Mouse (Mus musculus): Measurements from ENCODE around the gene Tmem211. TPM values are rescaled to one million over a fixed set of nuclear protein-coding genes. Genes with fewer than 3 reads are reported as not detected.

The Tmem211 gene
- polyA plus RNA-seq, 1 experiment from 2014 or later: 0.15 TPM

DNA sequence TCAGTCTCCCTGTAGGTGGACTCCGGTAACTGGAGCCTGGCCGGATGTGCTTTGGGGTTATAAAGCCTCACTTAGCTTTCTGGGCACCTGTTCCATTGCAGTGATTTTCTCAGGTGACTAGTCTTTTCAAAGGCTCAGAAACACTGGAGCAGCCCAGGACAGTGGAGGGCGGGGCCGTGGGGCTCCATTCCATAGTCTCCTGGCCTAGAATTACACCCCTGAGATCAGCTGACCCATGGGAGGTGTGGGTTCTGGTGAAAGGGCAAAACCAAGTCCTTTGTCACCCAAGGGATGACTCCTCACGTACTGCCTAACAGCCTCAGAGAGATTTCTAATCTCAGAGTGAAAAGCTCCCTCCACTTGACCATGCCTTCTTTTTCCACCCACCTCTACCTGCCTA is 3.5 kb downstream of the Tmem211 start:
- Histone ChIP-seq H3K27me3 (ENCODE audit: control insufficient read depth, insufficient read depth, low read length) (no peaks in the 10 kb centered on the region), H3K9ac (ENCODE audit: low read depth, low read length) (no peak overlapping the region), H3K9me3 (ENCODE audit: control insufficient read depth, low read length) (no peaks in the 10 kb centered on the region), H3K36me3 (ENCODE audit: control insufficient read depth, insufficient read depth, low read length) (no peaks in the 10 kb centered on the region), H3K4me3 (ENCODE audit: low read length) (no peak overlapping the region), H3K4me2 (replicated peaks; ENCODE audit: low read depth, low read length) (no peak overlapping the region), H3K4me1 (ENCODE audit: control insufficient read depth, insufficient read depth, low read length) (peaks cover 10% of the 10 kb centered on the region; the same call in 1 of the 2 replicates), H3K27ac (ENCODE audit: low read depth, low read length) (no peak overlapping the region)
- no peak for ATAC-seq (ENCODE audit: low FRiP score, low TSS enrichment)
- 68% methylated on average over 5 of the region's 5 CpGs for WGBS

DNA sequence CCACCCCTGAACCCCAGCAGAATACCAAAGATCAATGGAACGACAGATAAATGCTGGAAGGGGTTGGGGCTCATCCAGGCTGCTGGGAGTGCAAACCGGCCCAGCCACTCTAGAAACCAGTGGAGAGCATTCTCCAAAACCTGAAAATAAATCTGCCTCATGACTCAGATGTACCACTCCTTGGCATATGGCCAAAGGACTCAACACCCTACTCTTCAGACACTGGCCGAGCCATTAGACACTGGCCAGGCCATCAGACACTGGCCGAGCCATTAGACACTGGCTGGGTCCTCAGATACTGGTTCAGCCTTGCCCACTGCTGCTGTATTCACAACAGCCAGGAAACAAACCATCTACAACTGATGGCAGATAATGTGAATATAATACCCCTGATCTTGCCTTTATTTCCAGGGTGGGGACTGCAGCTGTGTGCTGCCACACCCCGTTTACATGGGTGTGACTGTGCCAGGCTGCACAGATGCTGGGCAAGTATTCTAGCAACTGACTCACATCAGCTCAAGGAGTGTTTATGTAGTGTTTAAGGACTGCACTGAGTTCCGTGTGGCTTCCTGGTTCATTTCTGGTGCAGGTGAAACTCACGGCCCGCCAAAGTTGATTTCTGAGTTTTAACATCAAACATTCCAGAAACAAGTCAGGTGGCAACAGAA is 22.7 kb downstream of the Tmem211 start:
- Histone ChIP-seq H3K9ac (ENCODE audit: low read depth, low read length) (no peak overlapping the region), H3K4me1 (ENCODE audit: control insufficient read depth, insufficient read depth, low read length) (no peaks in the 10 kb centered on the region), H3K4me2 (replicated peaks; ENCODE audit: low read depth, low read length) (no peak overlapping the region), H3K36me3 (ENCODE audit: control insufficient read depth, insufficient read depth, low read length) (no peaks in the 10 kb centered on the region), H3K27me3 (ENCODE audit: control insufficient read depth, insufficient read depth, low read length) (no peaks in the 10 kb centered on the region), H3K27ac (ENCODE audit: low read depth, low read length) (no peak overlapping the region), H3K4me3 (ENCODE audit: low read length) (no peak overlapping the region), H3K9me3 (ENCODE audit: control insufficient read depth, low read length) (no peaks in the 10 kb centered on the region)
- no peak for ATAC-seq (ENCODE audit: low FRiP score, low TSS enrichment)
- 79% methylated on average over 8 of the region's 8 CpGs for WGBS

DNA sequence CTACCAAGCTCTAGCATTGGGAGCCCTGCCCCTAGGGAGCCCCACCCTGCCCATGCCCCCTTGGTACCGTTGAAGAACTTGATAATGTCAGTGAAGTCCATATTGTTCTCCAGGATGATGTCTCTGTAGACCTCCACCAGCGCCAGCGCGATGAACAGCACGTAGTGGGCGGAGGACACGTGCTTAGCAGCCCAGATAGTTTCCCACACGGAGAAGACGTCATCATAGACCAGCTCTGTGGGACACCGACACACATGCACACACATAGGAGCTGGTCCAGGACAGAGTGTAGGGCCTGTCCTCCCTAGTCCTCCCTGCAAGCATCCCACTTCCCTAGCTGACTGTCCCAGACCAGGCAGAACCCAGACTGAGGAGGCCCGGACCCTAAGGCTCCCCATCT is 24.1 kb downstream of the Tmem211 start:
- Histone ChIP-seq H3K4me1 (ENCODE audit: control insufficient read depth, insufficient read depth, low read length) (no peaks in the 10 kb centered on the region), H3K4me2 (replicated peaks; ENCODE audit: low read depth, low read length) (no peak overlapping the region), H3K9me3 (ENCODE audit: control insufficient read depth, low read length) (no peaks in the 10 kb centered on the region), H3K27me3 (ENCODE audit: control insufficient read depth, insufficient read depth, low read length) (no peaks in the 10 kb centered on the region), H3K4me3 (ENCODE audit: low read length) (no peak overlapping the region), H3K9ac (ENCODE audit: low read depth, low read length) (no peak overlapping the region), H3K36me3 (ENCODE audit: control insufficient read depth, insufficient read depth, low read length) (no peaks in the 10 kb centered on the region), H3K27ac (ENCODE audit: low read depth, low read length) (no peak overlapping the region)
- WGBS: 93% methylated on average over 11 of the region's 11 CpGs
- ATAC-seq (ENCODE audit: low FRiP score, low TSS enrichment): no peak

GRCm38 (mm10) chr5:113265637-113266036 is 38.9 kb downstream of the Tmem211 start:
- no peak for ATAC-seq (ENCODE audit: low FRiP score, low TSS enrichment)
- H3K9me3 ChIP-seq (ENCODE audit: control insufficient read depth, low read length): no peaks in the 10 kb centered on the region
- H3K36me3 ChIP-seq (ENCODE audit: control insufficient read depth, insufficient read depth, low read length): no peaks in the 10 kb centered on the region
- WGBS: 84% methylated on average over 8 of the region's 8 CpGs
- no peaks in the 10 kb centered on the region for H3K27me3 ChIP-seq (ENCODE audit: control insufficient read depth, insufficient read depth, low read length)
- no peak overlapping the region for H3K9ac ChIP-seq (ENCODE audit: low read depth, low read length)
- H3K27ac ChIP-seq (ENCODE audit: low read depth, low read length): no peak overlapping the region
- no peak overlapping the region for H3K4me3 ChIP-seq (ENCODE audit: low read length)
- H3K4me2 ChIP-seq (replicated peaks; ENCODE audit: low read depth, low read length): no peak overlapping the region
- no peaks in the 10 kb centered on the region for H3K4me1 ChIP-seq (ENCODE audit: control insufficient read depth, insufficient read depth, low read length)

- H3K4me3 ChIP-seq (ENCODE audit: low read length): no peak overlapping the region
- no peaks in the 10 kb centered on the region for H3K4me1 ChIP-seq (ENCODE audit: control insufficient read depth, insufficient read depth, low read length)
- H3K36me3 ChIP-seq (ENCODE audit: control insufficient read depth, insufficient read depth, low read length): no peaks in the 10 kb centered on the region
- H3K27ac ChIP-seq (ENCODE audit: low read depth, low read length): no peak overlapping the region
- no peak overlapping the region for H3K4me2 ChIP-seq (replicated peaks; ENCODE audit: low read depth, low read length)
- H3K9ac ChIP-seq (ENCODE audit: low read depth, low read length): no peak overlapping the region
- peak; percentile 35; the same call in 1 of the 2 replicates for ATAC-seq (ENCODE audit: low FRiP score, low TSS enrichment)
- H3K9me3 ChIP-seq (ENCODE audit: control insufficient read depth, low read length): no peaks in the 10 kb centered on the region
- no peaks in the 10 kb centered on the region for H3K27me3 ChIP-seq (ENCODE audit: control insufficient read depth, insufficient read depth, low read length)
Measured at GRCm38 (mm10) chr5:113268246-113268645, 41.5 kb downstream of the Tmem211 start.

DNA sequence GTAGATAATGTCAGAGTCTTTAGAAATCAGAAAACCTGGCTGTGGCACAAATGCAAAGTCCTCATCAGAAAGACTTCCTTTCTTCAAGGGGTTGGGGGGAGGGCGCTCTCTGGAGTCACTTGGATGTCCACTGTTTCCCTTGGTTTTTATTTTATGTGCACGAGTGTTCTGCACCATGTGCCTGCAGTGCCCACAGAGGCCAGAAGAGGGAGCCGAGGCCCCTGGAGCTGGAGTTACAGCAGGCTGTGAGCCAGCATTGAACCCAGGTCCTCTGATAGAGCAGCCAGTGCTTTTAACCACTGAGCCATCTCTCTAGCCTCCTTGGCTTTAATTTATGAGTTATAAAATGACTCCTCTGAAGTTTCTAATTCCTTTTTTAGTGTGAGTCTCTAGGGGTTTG is 43.3 kb downstream of the Tmem211 start:
- H3K4me3 ChIP-seq (ENCODE audit: low read length): no peak overlapping the region
- no peak for ATAC-seq (ENCODE audit: low FRiP score, low TSS enrichment)
- no peak overlapping the region for H3K27ac ChIP-seq (ENCODE audit: low read depth, low read length)
- H3K9me3 ChIP-seq (ENCODE audit: control insufficient read depth, low read length): no peaks in the 10 kb centered on the region
- no peak overlapping the region for H3K9ac ChIP-seq (ENCODE audit: low read depth, low read length)
- H3K27me3 ChIP-seq (ENCODE audit: control insufficient read depth, insufficient read depth, low read length): no peaks in the 10 kb centered on the region
- H3K4me2 ChIP-seq (replicated peaks; ENCODE audit: low read depth, low read length): no peak overlapping the region
- no peaks in the 10 kb centered on the region for H3K36me3 ChIP-seq (ENCODE audit: control insufficient read depth, insufficient read depth, low read length)
- no peaks in the 10 kb centered on the region for H3K4me1 ChIP-seq (ENCODE audit: control insufficient read depth, insufficient read depth, low read length)
- WGBS: 78% methylated on average over 3 of the region's 3 CpGs

DNA sequence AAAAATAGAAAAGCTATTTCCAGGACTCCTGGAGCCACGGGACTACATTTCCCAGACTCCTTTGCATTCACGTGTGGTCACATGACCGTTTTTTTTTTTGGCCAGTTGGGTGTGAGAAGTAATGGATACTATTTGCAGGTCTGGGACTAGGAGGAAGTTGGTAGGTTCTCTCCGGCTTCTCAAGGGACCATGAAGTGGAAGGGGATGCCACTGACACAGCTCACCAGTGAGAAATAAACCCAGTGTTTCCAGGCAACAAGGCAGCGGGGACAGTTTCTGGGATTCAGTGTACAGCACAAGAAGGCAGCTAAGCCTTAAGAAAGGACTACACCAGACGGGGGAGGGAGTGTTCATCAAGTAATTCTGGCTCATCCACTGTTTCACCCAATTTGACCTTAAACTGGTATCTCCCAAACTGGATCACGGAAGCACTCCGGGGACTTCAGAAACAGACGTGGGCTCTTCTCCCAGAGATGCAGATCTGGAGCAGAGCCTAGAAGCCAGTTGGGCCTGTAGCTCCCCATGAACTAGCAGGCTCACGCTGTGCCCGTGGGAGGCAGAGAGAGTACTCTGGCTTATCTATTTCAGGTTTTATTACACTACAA is 44.6 kb downstream of the Tmem211 start:
- no peak overlapping the region for H3K27ac ChIP-seq (ENCODE audit: low read depth, low read length)
- 69% methylated on average over 11 of the region's 11 CpGs for WGBS
- H3K4me1 ChIP-seq (ENCODE audit: control insufficient read depth, insufficient read depth, low read length): no peaks in the 10 kb centered on the region
- no peaks in the 10 kb centered on the region for H3K36me3 ChIP-seq (ENCODE audit: control insufficient read depth, insufficient read depth, low read length)
- no peak overlapping the region for H3K4me3 ChIP-seq (ENCODE audit: low read length)
- H3K4me2 ChIP-seq (replicated peaks; ENCODE audit: low read depth, low read length): no peak overlapping the region
- H3K9me3 ChIP-seq (ENCODE audit: control insufficient read depth, low read length): no peaks in the 10 kb centered on the region
- H3K27me3 ChIP-seq (ENCODE audit: control insufficient read depth, insufficient read depth, low read length): no peaks in the 10 kb centered on the region
- no peak for ATAC-seq (ENCODE audit: low FRiP score, low TSS enrichment)
- H3K9ac ChIP-seq (ENCODE audit: low read depth, low read length): no peak overlapping the region

GRCm38 (mm10) chr5:113275839-113276238 is 49.1 kb downstream of the Tmem211 start:
- no peak for ATAC-seq (ENCODE audit: low FRiP score, low TSS enrichment)
- Histone ChIP-seq H3K4me3 (ENCODE audit: low read length) (no peak overlapping the region), H3K4me2 (replicated peaks; ENCODE audit: low read depth, low read length) (no peak overlapping the region), H3K9ac (ENCODE audit: low read depth, low read length) (no peak overlapping the region), H3K27me3 (ENCODE audit: control insufficient read depth, insufficient read depth, low read length) (no peaks in the 10 kb centered on the region), H3K4me1 (ENCODE audit: control insufficient read depth, insufficient read depth, low read length) (no peaks in the 10 kb centered on the region), H3K27ac (ENCODE audit: low read depth, low read length) (no peak overlapping the region), H3K36me3 (ENCODE audit: control insufficient read depth, insufficient read depth, low read length) (no peaks in the 10 kb centered on the region), H3K9me3 (ENCODE audit: control insufficient read depth, low read length) (no peaks in the 10 kb centered on the region)
- WGBS: 73% methylated on average over 10 of the region's 10 CpGs

DNA sequence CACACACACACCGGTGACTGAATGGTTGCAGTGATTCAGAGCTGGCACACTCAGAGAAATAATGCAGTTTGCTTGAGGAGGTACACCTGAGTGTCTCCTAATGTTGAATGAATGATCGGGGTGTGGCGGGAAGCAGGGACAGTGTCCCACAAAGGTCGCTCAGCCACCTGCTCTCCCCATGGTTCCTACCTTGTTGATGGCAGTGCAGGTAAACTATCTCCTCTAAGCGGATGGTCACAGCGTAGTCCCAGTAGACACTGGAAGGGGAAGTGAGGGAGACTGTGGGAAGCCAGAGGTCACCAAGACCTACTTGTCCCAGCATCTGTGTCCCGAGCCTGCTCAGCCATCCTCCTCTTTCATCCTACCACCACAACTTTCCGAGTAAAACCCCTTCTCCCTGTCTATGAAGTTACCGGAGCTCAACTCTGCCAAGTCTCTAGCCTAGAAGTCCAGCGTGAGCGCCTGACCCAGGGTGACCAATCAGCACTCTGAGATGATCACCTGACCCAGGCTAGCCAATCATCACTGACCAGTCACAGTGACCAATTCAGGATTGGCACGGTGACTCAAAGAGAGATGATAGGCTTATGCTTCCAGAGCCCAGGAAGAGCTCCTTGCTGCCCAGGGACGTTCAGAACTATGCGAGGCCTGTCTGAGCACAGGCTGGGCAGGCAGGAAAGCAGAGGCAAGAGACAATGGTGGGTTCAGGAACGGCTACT is 53.6 kb downstream of the Tmem211 start:
- H3K4me2 ChIP-seq (replicated peaks; ENCODE audit: low read depth, low read length): peak overlapping the region; percentile 45
- H3K27ac ChIP-seq (ENCODE audit: low read depth, low read length): no peak overlapping the region
- peak overlapping the region; percentile 20 for H3K9ac ChIP-seq (ENCODE audit: low read depth, low read length)
- 30% methylated on average over 15 of the region's 15 CpGs for WGBS
- no peaks in the 10 kb centered on the region for H3K9me3 ChIP-seq (ENCODE audit: control insufficient read depth, low read length)
- H3K36me3 ChIP-seq (ENCODE audit: control insufficient read depth, insufficient read depth, low read length): no peaks in the 10 kb centered on the region
- H3K27me3 ChIP-seq (ENCODE audit: control insufficient read depth, insufficient read depth, low read length): no peaks in the 10 kb centered on the region
- H3K4me3 ChIP-seq (ENCODE audit: low read length): peak overlapping the region; percentile 37
- peak; percentile 86 for ATAC-seq (ENCODE audit: low FRiP score, low TSS enrichment)
- H3K4me1 ChIP-seq (ENCODE audit: control insufficient read depth, insufficient read depth, low read length): no peaks in the 10 kb centered on the region

Measured in kidney, embryonic 14.5 days (tissue).